ENCODE assay signal across 8 mouse cellular contexts in the genomic region with DNA sequence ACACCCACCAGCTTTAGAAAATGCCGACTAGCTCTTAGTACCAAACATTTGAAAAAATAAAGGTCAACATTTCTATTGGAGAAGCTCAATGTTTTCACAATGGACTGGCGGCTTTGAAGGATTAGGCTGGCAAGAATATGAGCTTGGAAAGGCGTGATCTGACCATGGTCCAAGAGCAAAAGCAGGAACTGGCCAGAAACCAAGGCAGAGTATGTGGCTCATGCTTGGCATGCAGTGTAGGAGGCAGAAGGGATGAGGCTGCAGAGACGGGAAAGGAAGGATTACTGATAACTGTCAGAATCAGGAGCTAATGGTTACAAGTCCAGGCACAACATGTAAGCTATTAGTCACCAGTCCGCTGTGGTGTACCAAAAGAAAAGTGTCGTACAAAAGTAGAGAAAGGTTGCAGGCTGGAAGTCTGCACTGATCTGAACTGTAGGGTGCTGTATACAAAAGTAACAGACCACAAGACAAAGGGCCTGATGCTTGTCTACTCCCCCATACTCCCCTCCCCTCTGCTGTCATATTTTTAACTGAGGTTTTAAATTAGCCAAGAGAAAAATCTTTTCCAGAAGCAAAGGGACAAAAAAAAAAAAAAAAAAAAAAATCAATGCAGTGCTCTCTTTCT.
DNase-seq lines count a peak whose midpoint lies in the region.
"Had no signal": no experiment of that assay in that cellular context is flagged by ENCODE, and none has a peak within 500 bp of the region (broad histone marks: within the 10 kb centered on the region; RNA-seq: fewer than 3 reads in every experiment).

No protein-coding gene starts in this region.

- intact Hi-C loops in left cerebral cortex, postnatal 4 days (cut with DNase I), result no loop called here

- peak; percentile 60 for DNase-seq in left cerebral cortex, postnatal 4 days
- DNase-seq in left cerebral cortex, adult 11 months (ENCODE audit: low spot score), result no peak
- DNase-seq in adipocyte (ENCODE audit: low spot score), result peak; percentile 18
- peak; percentile 5 for DNase-seq in adrenal gland, postnatal 25 days
- DNase-seq in cerebellum, postnatal 36 days, result peak; percentile 72 to 78
- no peak for DNase-seq in embryo, embryonic 9.5 days (ENCODE audit: extremely low spot score)
- DNase-seq in natural killer cell, adult 2 months (ENCODE audit: low spot score in 2 of 2), result no peak
- DNase-seq: liver, postnatal 0 days had no signal

Comparison
In these comparisons a context has a peak if more than half of its experiments do, and no peak if none do; other contexts are left out.
1. DNase-seq: peak in left cerebral cortex, postnatal 4 days (single experiment), adipocyte (single experiment), adrenal gland, postnatal 25 days (single experiment) and cerebellum, postnatal 36 days (2 of 2); none in left cerebral cortex, adult 11 months (single experiment), embryo, embryonic 9.5 days (single experiment) and natural killer cell, adult 2 months (0 of 2).